Mouse (Mus musculus) neural tube, embryonic 10.5 days (tissue): Measurements from ENCODE around the gene Psma6.

ENCODE experiments used
- DNase-seq: peaks from one replicate; pipeline ENCODE4 v3.0.0-alpha.2; 2017; ENCODE audit warnings: low spot score; ENCODE audit errors: extremely low spot score

The Psma6 gene

GRCm38 (mm10) chr12:55463992-55464845 is 80.2 kb downstream of the Psma6 start:
- DNase-seq: peak; percentile 33

- no peak for DNase-seq
Measured at GRCm38 (mm10) chr12:55464846-55465361, 80.9 kb downstream of the Psma6 start.

- no peak for DNase-seq
Measured at GRCm38 (mm10) chr12:55465401-55465983, 81.5 kb downstream of the Psma6 start.

GRCm38 (mm10) chr12:55466088-55466701 is 82.2 kb downstream of the Psma6 start:
- no peak for DNase-seq

- DNase-seq: no peak
Measured at GRCm38 (mm10) chr12:55466816-55467215, 82.8 kb downstream of the Psma6 start.

GRCm38 (mm10) chr12:55467331-55468180 is 83.5 kb downstream of the Psma6 start:
- DNase-seq: no peak
